Mouse (Mus musculus) liver, postnatal 0 days (tissue): ENCODE measurements around the gene Kcnc3. TPM values are rescaled to one million over a fixed set of nuclear protein-coding genes. Genes with fewer than 3 reads are reported as not detected.

ENCODE experiments used
- ATAC-seq: fragments of 200-750 bp; cut with Nextera tagmentation; 2 replicates; pipeline ENCODE4 v1.8.0; 2017; ENCODE audit warnings: mild to moderate bottlenecking, moderate library complexity
- DNase-seq: peaks from one replicate; pipeline ENCODE4 v3.0.0-alpha.2; 2016
- H3K27ac ChIP-seq: fragments of 300-500 bp; sonication (generic); 2 replicates; pipeline ENCODE4 v1.5.1; 2014; ENCODE audit warnings: antibody characterized with exemption, moderate library complexity, mild to moderate bottlenecking, low read depth
- H3K27me3 ChIP-seq: fragments of 300-500 bp; sonication (generic); 2 replicates; pipeline ENCODE4 v1.6.1; 2014; ENCODE audit warnings: low read length, control low read depth, mixed read lengths; ENCODE audit not compliant: insufficient read depth
- H3K36me3 ChIP-seq: fragments of 300-500 bp; sonication (generic); replicated peaks from 2 replicates; pipeline ENCODE4 v1.6.1; 2014; ENCODE audit warnings: mild to moderate bottlenecking, control low read depth, low read length, moderate library complexity, mixed read lengths; ENCODE audit not compliant: insufficient read depth
- H3K4me1 ChIP-seq: fragments of 300-500 bp; sonication (generic); 2 replicates; pipeline ENCODE4 v1.6.1; 2014; ENCODE audit warnings: antibody characterized with exemption, mild to moderate bottlenecking, control low read depth; ENCODE audit not compliant: insufficient read depth
- H3K4me2 ChIP-seq: fragments of 300-500 bp; sonication (generic); 2 replicates; pipeline ENCODE4 v1.6.1; 2014; ENCODE audit warnings: low read depth, mild to moderate bottlenecking, low read length, moderate library complexity, mixed read lengths
- H3K4me3 ChIP-seq: fragments of 300-500 bp; sonication (generic); 2 replicates; pipeline ENCODE4 v1.5.1; 2014; ENCODE audit warnings: low read depth, low read length
- H3K9ac ChIP-seq: fragments of 300-500 bp; sonication (generic); replicated peaks from 2 replicates; pipeline ENCODE4 v1.6.1; 2014; ENCODE audit warnings: mild to moderate bottlenecking, moderate library complexity
- H3K9me3 ChIP-seq: fragments of 300-500 bp; sonication (generic); 2 replicates; pipeline ENCODE4 v1.6.1; 2016; ENCODE audit warnings: mild to moderate bottlenecking, control low read depth, low read length, mixed read lengths
- CTCF ChIP-seq: sonication (generic); IDR thresholded peaks from 2 replicates; pipeline ENCODE4 v1.5.1; 2016; ENCODE audit warnings: antibody characterized with exemption, low read depth
- EP300 ChIP-seq: IDR thresholded peaks from 2 replicates; pipeline ENCODE4 v1.6.1; 2016; ENCODE audit warnings: antibody characterized with exemption, low read depth, mild to moderate bottlenecking
- WGBS: fragments of 180-500 bp; shearing (Covaris S2); extraction: QIAGEN DNeasy Blood & Tissue Kit; methylation state at CpG from one replicate; pipeline ENCODE4 v1.1.7; 2014; ENCODE audit not compliant: insufficient replicate concordance; 5-methylcytosine and 5-hydroxymethylcytosine counted together
- polyA plus RNA-seq: library from polyadenylated mRNA; unstranded; fragments of >200 nt; fragmentation: Nextera tagmentation; extraction: Ambion mirVana; gene quantifications from 2 replicates; pipeline ENCODE4 v1.2.1, GENCODE M21; 2015

Gene Kcnc3
- polyA plus RNA-seq, 1 experiment from 2014 or later, result 0.20 TPM

DNA sequence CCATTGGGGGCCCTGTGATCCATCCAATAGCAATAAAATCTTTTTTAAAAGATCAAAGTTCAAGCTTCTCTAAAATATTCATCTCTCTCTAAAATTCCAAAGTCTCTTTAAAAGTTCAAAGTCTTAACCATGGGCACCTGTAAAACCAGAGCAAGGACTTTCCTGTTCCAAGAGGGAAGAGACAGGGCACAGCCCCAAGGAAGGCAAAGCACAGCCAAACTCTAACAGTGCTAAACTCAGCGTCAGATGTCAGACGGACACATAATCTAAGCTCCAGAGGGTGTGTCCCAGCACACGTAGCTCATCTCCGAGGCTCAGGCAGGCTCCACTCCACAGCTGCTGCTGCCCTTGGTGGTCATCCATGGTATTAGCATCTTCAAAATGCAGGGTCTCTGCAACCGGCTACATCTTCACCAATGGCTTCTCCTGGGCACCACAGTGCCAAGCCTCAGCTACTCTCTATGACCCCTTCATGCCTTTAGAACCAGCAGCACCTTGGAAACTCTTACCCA is 14.1 kb upstream of the Kcnc3 start:
- no peak overlapping the region for H3K9ac ChIP-seq
- 53% methylated on average over 5 of the region's 5 CpGs for WGBS
- no peak for ATAC-seq
- H3K9me3 ChIP-seq, result no peaks in the 10 kb centered on the region
- no peak overlapping the region for H3K4me2 ChIP-seq
- DNase-seq, result no peak
- no peaks in the 10 kb centered on the region; the same call in 1 of the 2 replicates for H3K36me3 ChIP-seq
- TF ChIP-seq EP300, result no peak
- no peak for TF ChIP-seq CTCF
- H3K27me3 ChIP-seq, result no peaks in the 10 kb centered on the region
- 0 out of 2 replicates have a peak, but pooled peaks cover 3% of the 10 kb centered on the region for H3K4me1 ChIP-seq
- no peak overlapping the region for H3K4me3 ChIP-seq
- no peak overlapping the region for H3K27ac ChIP-seq

DNA sequence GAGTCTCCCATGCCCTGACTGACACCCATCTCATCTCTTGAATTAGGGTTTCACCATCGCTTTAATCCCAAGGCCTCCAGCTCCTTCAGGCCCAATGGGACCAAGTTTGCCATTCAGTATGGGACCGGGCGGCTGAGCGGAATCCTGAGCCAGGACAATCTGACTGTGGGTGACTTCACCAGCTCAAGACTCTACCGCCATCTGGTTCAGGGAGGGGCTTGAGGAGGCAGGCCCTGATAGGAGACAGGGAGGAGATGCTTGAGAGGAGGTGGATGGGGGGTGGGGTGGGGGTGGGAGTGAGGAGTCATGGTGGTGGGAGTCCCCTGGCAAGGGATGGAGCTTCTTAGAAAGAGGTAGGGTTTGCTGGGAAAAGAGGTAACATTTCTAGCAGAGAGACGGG is 8.8 kb upstream of the Kcnc3 start:
- Histone ChIP-seq H3K27me3 (peaks cover 11% of the 10 kb centered on the region), H3K4me1 (no peaks in the 10 kb centered on the region), H3K27ac (no peak overlapping the region), H3K9me3 (no peaks in the 10 kb centered on the region), H3K4me3 (no peak overlapping the region), H3K4me2 (no peak overlapping the region), H3K9ac (no peak overlapping the region), H3K36me3 (no peaks in the 10 kb centered on the region; the same call in 1 of the 2 replicates)
- DNase-seq, result no peak
- TF ChIP-seq EP300 (no peak), CTCF (no peak)
- no peak for ATAC-seq
- WGBS, result 67% methylated on average over 6 of the region's 6 CpGs

DNA sequence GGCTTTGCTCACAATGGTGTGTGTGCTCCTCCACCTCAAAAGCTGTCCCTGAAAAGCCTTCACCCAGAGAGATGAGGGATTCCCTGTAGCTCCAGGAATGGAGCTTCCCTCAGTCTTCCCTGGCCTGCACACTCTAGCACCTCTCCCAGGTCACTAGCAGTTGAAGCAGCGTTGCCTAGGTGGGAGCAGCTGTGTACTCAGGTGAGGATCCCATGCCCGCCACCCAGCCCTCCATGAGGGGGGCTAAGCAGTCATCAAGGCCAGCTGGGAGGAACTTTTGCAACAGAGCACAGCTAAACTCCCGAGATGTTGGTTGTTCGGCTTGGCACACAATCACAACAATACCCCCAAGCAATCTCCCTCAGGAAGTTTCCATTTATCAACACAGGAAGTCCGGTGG is 7.8 kb upstream of the Kcnc3 start:
- TF ChIP-seq EP300, result no peak
- no peak for TF ChIP-seq CTCF
- Histone ChIP-seq H3K27me3 (peaks cover 22% of the 10 kb centered on the region), H3K4me2 (no peak overlapping the region), H3K9me3 (no peaks in the 10 kb centered on the region), H3K36me3 (no peaks in the 10 kb centered on the region; the same call in 1 of the 2 replicates), H3K4me3 (no peak overlapping the region), H3K4me1 (0 out of 2 replicates have a peak, but pooled peaks cover 4% of the 10 kb centered on the region), H3K27ac (no peak overlapping the region), H3K9ac (no peak overlapping the region)
- WGBS, result 50% methylated on average over 5 of the region's 5 CpGs
- ATAC-seq (no peak), DNase-seq (no peak)

DNA sequence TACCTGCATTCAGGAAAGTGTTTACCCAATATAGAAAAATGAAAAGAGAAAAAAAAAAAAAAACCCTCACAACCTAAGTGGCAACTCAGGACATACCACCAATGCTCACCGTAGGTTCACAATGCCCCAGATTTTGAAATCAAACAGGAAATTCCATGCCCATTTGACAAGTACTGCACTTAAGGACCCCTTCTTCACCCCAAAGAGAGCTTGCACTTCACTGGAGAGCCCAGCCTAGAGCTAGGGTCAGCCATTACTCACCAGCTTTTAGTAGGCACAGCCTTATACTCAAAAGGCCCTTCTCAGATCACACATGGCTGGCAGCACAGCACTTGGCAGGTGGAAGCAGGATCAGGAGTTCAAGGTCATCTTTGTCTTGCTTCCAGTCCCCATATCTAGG is 7.3 kb upstream of the Kcnc3 start:
- no peak overlapping the region for H3K27ac ChIP-seq
- H3K27me3 ChIP-seq, result peaks cover 26% of the 10 kb centered on the region
- H3K36me3 ChIP-seq, result no peaks in the 10 kb centered on the region; the same call in 1 of the 2 replicates
- no peak overlapping the region for H3K4me2 ChIP-seq
- no peak overlapping the region for H3K4me3 ChIP-seq
- ATAC-seq (no peak), DNase-seq (no peak)
- no peak overlapping the region for H3K9ac ChIP-seq
- no peaks in the 10 kb centered on the region for H3K9me3 ChIP-seq
- 0 out of 2 replicates have a peak, but pooled peaks cover 4% of the 10 kb centered on the region for H3K4me1 ChIP-seq
- WGBS, result 68% methylated on average over 1 of the region's 1 CpGs
- TF ChIP-seq EP300, result no peak
- TF ChIP-seq CTCF, result no peak

DNA sequence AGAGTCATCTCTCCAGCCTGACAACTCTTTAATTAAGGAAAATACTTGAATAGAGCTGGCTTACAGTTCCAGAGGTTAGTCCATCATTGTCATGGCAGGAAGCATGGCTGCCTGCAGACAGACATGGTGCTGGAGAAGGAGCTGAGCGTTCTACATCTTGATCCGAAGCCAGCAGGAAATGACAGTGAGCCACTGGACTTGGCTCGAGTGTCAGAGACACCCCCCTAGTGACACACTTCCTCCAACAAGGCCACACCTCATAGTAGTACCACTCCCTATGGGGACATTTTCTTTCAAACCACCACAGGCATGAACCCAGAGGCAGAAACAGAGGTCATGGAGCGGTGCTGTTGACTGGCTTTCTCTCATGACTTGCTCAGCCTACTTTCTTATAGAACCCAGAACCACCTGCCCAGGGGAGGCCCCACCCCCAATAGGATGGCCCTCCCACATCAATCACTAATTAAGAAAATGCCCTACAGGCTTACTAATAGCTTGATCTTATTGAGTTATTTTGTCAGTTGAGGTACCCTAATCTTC is 6.1 kb upstream of the Kcnc3 start:
- no peaks in the 10 kb centered on the region; the same call in 1 of the 2 replicates for H3K36me3 ChIP-seq

DNA sequence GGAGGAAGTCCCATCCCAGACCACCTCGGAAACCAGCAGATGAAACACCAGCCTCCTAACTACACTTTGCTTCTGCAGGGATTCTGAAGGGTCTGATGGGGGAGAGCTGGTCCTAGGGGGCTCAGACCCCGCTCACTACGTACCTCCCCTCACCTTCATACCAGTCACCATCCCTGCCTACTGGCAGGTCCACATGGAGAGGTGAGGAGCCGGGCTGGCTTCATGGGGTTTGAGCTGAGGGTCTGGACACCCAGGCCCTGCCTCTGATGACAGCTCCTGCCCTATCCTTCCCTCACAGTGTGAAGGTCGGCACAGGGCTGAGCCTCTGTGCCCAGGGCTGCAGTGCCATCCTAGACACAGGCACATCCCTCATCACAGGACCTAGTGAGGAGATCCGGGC is 5.5 kb upstream of the Kcnc3 start:
- Histone ChIP-seq H3K4me2 (no peak overlapping the region), H3K9ac (no peak overlapping the region), H3K4me3 (no peak overlapping the region), H3K9me3 (no peaks in the 10 kb centered on the region), H3K4me1 (peaks cover 14% of the 10 kb centered on the region), H3K27ac (no peak overlapping the region), H3K27me3 (peaks cover 44% of the 10 kb centered on the region), H3K36me3 (no peaks in the 10 kb centered on the region; the same call in 1 of the 2 replicates)
- DNase-seq (no peak), ATAC-seq (no peak)
- no peak for TF ChIP-seq CTCF
- no peak for TF ChIP-seq EP300
- WGBS, result 76% methylated on average over 6 of the region's 6 CpGs

More for the DNA sequence above, 6.1 kb upstream of the Kcnc3 start:
- DNase-seq, result no peak
- TF ChIP-seq CTCF (no peak), EP300 (no peak)
- Histone ChIP-seq H3K4me3 (no peak overlapping the region), H3K4me2 (no peak overlapping the region), H3K9ac (no peak overlapping the region), H3K27me3 (peaks cover 38% of the 10 kb centered on the region), H3K27ac (no peak overlapping the region), H3K9me3 (no peaks in the 10 kb centered on the region), H3K4me1 (peaks cover 12% of the 10 kb centered on the region)
- 48% methylated on average over 4 of the region's 4 CpGs for WGBS
- no peak for ATAC-seq
